Mouse (Mus musculus) frontal cortex, postnatal 14 days (tissue): ENCODE measurements at regions not wholly inside any gene's neighbourhood (a gene's known extent, or its start where the extent isn't known, plus 50 kb on each side); places are given as distances from the start of the nearest gene placed in this dataset.

ENCODE experiments used
- DNase-seq, 2 experiments: peaks; one replicate each; pipeline ENCODE4 v3.0.0; 2022; ENCODE audit warnings: low spot score in 2 of 2

DNA sequence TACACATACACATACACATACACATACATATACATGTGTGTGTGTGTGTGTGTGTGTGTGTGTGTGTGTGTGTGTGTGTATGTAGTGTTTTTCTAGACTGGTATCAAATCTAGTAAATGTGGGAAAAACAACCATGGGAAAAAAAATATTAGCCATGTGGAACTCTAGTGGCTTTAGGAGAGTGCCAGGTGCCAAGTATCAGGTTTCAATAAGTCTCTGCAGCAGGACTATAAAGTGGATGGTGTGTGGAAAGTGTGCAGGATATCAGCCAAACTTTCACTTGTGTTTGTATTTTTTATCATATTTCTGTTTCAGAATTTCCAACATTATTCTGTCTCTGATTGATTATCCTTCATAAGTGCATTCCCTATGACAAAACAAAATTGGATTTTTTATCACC is 653.3 kb upstream of the Fam98a start:
- DNase-seq: no peak

DNA sequence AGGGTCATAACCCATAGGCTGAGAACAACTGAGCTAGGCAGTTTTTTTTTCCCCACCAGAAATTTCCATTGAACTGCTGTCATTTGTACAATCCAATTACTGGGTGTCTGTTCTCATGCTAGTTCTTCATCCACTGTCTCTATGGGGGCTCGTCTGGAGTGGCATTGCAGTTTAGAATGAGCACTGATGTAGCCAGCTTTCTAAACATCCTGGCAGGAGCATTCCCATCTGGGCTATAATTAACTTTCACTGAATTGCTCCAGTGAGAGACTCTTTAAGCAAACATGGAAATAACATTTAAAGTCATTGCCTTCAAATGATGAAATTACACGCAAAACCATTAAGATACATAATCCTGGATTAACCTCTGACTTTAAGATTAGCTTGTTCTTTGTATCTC is 633.1 kb upstream of the Fam98a start:
- DNase-seq: no peak

DNA sequence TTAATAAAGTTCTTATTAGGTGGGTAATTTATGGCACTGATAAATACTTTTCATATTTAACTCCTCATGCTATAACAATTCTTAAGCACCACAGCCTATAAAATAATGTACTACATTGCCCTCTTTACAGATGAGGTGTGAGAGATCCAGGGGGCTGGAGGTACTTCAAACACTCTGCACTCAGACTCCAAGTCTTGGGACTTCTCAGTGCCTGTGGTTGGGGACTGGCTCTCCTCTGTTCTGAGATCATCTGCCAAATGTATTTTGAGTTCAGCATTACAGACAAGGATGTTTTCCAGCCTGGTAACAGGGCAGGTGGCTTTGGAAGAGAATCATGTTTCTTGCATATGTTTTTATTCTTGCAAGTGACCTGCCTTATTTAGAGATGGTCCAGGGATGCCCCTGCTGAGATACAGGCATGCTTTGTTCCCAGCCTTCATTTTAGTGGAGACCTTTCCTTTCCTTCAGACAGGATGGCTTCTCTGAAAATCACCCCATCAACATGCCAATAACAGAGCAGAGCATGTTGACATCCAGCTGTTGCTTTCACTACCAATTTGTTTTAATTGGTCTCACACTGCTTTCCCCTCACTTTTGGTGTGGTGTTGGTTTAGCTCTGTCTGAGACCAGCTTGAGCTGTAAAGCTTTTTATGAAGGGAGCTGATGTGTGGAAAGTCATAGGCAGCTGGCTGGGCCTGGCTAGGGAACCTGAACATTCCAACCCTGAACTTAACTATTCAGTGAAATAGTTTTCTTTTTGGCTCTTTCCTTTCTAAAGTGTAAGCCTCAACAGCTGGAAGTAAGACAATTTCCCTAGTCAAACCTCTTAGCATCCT is 585.1 kb upstream of the Fam98a start:
- no peak for DNase-seq

DNA sequence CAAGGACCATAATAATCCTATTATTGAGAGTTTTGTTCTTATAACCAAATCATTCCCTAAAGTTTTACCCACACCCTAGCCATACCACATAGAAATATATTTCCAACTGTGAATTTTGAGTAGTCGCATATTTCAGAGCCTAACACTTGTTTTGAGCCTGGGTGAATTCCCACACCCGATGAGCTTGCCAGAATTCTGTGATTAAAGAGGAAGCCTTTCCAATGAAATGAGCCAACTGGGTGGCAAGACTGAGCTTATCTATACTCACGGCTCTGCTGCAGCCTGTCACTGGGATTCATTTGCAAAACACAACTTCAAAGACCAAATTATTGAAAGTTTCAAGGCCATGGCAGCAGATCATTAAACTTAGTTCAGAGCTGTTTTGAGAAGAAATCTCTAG is 582.3 kb upstream of the Fam98a start:
- no peak for DNase-seq

DNA sequence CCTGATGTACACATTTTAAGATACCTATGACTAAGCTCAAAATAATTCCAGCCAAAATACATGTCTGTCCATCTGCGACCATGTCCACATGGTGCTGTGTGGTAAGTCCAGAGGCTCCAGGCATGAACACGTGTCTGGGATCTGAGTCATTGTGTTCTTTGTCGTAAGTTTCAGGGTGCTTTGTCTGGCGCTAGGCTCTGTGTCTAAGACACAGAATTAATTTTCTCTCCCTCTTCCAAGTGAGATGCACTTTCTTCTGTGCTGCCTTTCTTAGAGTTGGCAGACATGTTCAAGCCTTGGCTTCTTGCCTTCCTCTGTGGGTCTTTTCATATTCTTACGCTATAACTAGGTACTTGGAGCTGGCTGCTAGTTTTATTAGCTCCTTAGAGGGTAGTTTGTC is 573.5 kb upstream of the Fam98a start:
- DNase-seq: no peak

DNA sequence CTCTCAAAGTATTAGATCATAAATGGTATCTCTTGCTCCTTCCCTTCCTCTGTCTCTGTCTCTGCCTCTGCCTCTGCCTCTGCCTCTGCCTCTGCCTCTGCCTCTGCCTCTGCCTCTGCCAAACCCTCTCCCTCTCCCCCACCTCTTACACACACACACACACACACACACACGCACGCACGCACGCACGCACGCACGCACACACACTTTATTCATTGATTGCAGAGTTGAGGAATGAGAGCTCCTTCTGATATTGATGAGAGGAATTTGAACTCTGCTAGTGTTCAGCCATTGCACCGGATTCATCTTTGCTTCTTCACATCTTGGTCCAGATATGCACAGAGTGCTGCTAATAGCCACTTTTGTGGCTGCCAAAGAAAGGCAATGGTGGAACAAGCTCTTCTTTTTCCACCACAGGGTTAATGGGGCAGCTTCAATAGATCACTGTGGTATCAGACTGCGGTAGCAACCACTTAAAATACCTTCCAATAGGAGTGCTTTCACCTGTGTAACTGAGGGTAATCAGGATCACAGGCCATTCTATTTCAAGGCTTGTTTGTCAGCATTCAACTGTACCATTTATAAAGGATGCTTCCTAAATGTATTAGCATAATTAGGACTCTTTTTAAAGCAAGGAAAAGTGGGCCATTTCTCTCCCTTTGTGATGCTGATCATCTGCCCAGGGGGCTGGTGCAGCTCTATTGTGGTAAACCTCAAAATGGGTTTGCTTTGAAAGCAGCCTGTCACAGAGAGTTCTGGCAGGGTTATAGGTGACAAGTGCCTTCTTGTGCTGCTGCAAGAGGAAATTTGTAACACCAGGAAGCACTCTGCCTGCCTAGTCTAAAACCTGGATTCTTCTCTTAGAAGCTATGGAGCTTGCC is 559.8 kb upstream of the Fam98a start:
- peak in 1 of 2 experiments; percentile 9 for DNase-seq

DNA sequence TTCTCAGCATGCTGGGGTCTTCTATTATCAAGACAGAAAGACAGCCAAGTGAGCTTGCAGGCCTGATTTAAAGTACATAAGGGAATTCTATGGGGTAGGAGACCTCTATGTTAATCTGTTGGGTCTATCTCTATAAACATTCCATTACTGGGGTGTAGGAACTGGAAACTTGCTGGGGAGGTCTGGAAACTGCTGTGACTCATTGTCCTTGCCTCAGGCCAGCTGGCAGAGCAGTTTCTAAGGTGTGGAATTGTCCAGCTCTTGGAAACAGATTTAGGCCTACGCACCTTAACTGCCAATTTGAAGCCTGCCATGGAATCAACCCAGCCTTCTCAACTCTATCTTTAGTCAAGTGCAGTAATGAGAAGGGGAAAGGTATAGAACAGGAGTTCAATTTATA is 559.1 kb upstream of the Fam98a start:
- no peak for DNase-seq

DNA sequence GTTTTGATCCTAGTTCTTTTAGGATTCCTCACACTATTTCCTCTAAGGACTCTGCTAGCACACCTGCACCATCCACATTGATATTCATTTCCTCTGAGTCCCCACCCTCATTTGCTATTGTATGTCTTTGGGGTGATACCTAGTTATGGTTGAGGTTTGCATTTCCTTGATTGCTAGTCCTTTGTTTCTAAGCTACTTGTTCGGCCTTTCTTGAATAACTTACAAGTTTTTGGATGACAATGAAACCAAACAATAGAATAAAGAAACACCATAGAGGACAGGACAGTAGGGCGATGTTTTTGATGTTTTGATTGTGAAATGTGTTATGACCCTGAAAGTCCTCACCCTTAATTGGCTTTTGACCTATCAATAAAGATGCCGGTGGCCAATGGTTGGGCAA is 531.8 kb upstream of the Fam98a start:
- no peak for DNase-seq

DNA sequence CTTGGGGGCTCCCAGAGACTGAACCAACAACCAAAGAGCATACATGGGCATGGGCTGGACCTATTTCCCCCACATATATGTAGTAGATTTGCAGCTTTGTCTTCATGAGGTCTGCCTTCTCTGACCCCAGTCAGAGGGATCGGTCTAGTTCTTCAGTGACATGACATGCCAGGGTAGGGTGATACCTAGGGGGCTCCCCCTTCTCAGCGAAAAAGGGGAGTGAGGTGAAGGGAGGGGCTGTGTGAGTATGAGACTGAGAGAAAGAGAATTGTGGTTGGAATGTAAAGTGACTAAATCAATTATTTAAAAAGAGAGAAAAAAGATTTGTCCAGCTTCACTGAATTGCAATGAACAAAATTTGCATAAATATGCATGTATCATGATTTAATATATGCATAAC is 530.0 kb upstream of the Fam98a start:
- no peak for DNase-seq

DNA sequence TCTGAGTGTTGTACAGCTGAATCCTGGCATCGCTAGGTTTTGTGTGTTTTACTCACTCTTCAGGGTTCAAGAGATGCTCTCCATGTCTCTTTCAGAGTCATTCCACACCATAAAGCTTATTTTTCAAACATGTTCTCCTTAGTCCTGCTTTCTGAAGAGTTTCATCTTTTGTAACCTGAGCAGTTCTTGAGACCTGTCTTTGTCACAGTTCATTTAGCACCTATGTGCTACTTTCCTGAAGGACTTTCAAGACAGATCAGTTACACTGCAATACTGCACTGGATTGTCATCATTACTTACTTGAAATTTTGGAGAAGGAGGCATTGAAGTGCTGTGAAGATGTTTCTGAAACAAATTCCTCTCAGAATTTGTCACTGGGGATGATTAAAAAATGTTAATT is 494.7 kb upstream of the Fam98a start:
- DNase-seq: no peak

DNA sequence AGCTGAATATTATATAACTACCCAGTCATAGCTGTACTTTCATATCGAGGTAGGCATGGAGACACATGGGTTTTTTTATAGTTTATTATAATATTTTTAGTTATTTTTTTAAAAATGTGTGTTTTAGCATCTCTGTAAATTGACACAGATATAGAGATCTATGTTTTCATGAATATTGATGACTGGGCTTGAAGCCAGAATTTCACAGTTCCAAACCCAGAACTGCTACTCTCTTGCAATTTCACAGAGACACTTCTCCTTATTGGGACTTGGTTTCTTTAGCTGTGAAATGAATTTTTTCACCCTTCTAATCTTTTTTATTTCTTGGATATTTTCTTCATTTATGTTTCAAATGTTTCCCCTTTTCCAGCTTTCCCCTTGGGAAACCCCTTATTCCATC is 481.0 kb upstream of the Fam98a start:
- DNase-seq: no peak

DNA sequence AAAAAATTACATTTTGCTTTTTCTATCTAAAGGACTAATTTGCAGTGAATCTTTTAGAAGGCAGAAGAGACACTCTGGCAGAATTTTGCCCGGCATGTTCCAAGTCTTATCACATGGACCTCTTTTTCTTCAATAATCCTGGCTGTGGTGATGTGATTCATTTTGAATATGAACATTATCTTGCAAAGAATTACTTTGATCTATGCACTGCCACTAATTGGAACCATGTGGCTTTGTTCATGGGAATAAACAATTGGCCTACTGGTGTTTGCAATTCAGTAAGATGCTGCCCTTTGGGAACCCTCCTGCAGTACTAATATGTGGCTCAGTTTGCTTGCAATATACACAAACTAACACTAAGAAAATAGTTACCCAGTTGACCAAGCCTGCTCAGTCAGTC is 456.3 kb upstream of the Fam98a start:
- DNase-seq: no peak

DNA sequence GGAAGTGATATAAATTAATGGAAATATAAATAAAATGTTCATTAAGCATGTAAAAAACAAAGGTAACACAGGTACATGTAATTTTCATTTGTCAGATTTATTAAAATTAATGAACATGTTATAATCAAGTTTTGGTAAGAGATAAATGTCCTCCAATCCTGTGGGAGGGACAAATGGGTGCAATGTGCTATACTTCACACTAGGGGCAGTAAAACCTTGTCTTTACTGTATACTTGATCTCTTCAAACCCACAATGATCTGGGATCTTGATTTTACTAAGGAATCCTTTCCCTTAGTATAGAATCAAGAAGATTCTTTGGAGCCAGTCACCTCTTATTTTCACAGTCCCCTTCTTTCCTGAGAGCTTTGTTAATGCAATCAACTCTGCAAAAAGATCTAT is 451.1 kb upstream of the Fam98a start:
- no peak for DNase-seq

DNA sequence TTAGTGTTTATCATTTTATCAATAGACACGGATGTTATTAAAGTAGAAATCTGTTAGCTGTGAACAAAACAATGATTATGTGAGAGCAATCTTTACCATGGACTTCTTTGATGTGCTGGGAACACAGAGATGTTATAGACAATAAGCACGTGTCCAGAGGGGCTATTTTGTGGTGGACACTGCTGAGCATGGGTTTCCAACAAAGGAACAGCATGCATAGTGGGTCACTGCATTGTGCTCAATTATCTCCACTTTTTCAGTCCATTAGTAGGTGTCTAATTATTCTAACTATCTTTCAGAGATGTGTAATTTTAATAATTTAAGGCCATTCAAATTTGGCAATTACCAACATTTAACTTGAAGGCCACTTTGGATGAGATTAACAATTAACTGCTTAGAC is 409.6 kb upstream of the Fam98a start:
- DNase-seq: no peak

DNA sequence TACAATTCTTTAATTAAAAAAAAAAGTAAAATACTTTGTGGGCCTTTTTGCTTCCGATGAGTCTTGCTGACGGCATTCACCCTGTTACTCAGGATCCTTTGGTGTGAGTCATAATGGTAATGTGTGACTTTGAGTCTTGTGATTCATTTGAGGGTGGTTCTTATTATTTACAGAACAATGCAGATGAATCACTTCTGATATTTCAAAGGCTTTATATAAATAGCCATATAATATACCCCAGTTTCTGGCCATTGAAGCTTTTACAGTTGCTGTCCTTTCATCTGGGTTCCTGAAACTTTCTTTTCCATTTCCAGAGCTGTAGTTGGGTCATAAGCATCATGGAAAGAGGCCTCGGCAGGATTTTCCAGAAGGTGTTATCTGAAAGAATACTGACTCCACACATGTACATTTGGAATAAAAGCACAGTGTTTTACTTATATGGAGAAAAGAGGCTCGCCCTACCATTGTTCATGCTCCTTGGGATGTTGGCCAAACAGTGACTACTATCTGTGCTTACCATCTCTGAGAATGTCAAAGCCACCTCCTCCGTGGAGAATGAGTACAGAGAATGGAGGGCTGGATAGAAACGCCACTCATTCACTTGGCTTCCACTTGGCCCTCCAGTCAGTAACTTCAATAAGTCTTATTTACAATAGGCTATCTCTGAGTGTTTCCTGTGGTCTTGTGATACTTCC is 385.1 kb upstream of the Fam98a start:
- no peak for DNase-seq

DNA sequence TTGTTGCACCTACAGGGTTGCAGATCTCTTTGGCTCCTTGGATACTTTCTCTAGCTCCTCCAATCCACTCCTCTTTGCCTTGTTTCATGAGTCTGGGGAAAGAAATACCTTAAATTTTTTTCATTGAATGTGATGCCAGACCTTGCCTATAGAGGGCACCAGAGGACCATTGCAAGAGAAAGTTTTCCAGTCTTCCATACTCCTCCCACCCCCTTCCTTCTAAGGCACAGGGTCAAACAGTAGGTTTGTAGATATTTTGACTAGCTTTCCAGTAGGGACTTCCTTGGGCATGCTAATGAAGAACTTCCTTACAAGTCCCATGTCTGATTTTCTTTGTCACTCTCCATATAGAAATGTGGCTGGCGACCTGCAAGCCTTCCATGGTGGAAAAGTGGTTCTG is 379.3 kb upstream of the Fam98a start:
- peak in 1 of 2 experiments; percentile 4 for DNase-seq

DNA sequence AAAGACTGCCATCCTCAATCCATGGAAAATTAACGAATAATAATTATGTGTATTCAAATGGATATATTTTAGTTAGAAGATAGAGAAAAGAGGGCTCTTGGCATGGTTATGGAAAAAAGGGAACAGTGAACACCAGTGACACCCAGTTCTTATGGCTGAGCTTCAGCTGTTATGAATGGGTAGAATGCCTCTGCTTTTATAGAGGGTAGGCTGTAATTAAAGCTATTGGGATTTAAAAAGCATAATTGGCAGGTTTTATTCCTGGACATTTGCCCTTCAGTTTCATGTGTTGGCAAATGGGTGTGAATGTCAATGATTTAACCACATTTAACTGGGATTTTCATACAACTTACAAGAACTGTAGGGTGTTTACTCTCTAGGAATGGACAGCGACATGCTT is 368.5 kb upstream of the Fam98a start:
- DNase-seq: no peak

DNA sequence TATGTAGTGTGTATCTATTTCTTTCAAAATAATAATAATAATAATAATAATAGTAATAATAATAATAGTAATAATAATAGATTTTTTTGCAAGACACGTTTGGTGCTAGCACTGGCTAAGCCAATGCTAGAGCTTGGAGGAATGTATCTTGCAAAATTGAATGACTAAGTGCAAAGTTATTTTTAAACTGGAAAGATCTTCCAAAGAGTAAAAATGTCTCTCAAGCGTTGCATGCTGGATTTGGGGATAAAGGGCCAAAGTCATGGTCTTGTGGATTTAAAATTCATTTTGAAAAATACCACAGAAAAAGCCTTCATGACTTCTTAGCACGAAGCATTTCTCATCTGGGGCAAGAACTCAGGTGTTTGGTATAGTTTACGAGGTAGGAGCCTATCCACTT is 365.3 kb upstream of the Fam98a start:
- DNase-seq: no peak

DNA sequence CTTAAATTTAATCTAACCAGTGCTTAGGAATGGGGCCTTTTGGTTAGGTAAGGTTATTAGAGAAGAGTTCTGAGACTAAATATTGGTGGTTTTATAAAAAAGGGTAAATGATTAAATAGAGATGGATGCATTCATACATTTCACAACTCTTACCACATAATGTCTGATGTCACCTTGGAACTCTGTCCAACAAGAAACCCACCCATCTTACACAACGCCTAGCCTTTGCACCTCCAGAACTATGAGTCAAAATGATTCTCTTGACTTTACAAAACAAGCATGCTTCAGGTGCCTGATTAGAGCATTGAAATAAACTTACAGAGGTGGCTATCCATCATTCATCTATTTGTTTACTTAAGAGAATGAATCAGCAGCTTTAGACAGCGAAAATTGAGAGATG is 364.8 kb upstream of the Fam98a start:
- DNase-seq: no peak

DNA sequence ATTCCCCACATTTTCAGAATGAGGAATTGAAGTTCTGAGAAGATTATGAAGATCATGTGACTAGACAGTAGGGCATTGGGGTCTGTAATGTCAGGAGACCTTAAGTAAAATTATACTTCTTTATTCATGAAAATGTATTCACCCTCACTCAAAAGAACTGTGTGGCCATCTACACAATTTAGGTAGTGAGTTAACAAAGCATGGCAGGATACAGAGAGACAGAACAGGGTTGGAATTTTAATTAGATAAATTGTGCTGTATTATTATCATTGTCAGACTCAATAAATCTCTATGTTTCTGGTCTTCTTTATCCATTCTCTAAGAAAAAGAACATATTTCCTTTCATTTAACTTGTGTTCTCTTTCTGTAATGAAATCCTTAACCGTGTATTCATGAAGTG is 363.5 kb upstream of the Fam98a start:
- no peak for DNase-seq

DNA sequence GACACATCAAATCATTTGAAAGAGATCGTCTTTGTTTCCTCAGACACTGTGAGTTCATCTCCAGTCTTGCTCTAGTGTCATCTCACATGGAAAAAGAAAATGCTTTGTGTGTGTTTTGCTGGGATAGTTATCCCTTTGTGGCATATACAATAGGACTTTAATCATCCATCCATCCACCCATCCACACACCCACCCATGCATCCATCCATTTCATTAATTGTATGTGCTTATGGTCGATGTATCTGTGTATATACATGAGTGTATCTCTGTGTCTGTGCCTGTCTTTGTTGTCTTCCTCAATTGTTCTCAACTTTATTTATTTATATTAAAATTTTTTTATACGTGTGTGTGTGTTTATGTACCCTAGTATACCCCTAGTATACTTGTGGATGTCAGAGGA is 355.3 kb upstream of the Fam98a start:
- DNase-seq: no peak

DNA sequence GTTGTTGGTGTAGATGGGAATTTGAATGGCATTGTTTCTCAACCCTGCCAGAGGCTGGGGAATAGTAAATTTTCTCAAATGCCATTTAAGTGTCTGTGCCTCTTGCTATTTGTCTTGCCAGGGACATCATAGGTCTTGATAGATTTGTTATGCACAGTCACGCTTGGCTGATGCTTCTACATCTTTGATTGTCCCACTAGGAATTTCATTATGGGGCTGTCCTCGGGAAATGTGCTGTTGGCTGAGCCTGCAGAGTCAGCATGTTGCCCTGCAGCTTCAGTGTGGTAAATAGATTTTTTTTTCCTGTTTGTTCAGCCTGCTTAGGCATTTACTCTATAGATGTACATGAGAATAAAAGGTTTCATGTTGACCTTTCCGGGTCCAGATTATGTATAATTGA is 354.9 kb upstream of the Fam98a start:
- no peak for DNase-seq

DNA sequence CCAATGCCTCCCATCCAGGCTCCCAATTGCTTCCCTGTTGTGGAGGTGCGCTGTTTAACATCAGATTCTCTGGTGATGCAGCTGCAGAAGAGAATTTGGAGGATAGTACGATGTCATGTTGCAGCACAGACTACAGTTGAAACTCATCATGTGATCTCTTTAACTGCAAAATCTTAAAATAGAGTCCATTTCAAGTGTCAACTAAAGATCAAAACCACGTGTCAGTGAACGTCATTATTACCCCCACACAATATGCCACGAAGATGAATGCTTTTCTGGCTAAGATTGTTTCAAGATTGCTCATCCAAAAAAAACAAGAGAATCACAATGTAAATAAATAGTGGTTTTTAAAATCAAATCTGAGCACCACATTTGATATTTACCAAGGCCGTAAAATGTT is 343.7 kb upstream of the Fam98a start:
- DNase-seq: no peak
